Mouse (Mus musculus) cerebellum, adult 18-20 months (tissue): ENCODE data around the gene 4930402K13Rik.
A peak's percentile ranks its signal among the peaks of the same experiment; 100 is the strongest.
"Not testable (repeated sequence)": the region's sequence is repeated elsewhere in the genome, so short reads cannot be mapped to it uniquely, and the experiment has no call there.

ENCODE experiments used
- DNase-seq, 2 experiments: peaks; one replicate each; pipeline ENCODE4 v3.0.0; 2021

Gene 4930402K13Rik

DNA sequence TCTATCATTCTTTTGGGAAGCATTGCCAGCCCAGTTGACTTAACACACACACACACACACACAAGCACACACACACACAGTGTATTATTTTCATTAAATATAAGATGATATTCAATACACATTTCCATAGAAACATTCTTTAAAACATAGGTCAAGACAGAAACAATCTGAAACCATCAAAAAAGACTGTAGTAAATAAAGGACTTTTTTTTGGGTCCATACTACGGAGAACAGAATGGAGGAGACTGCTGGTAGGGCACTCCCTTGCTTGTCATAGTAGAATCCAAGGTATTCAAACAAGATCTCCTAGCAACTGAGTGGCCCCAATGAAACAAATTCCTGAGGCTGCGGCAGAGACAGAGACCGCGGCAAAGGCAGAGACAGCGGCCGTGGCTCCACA is at the start of gene 4930402K13Rik:
4930402K13Rik (plus strand) TSS at position 301 of the 400 bp plus-strand sequence.
- no peak for DNase-seq

DNA sequence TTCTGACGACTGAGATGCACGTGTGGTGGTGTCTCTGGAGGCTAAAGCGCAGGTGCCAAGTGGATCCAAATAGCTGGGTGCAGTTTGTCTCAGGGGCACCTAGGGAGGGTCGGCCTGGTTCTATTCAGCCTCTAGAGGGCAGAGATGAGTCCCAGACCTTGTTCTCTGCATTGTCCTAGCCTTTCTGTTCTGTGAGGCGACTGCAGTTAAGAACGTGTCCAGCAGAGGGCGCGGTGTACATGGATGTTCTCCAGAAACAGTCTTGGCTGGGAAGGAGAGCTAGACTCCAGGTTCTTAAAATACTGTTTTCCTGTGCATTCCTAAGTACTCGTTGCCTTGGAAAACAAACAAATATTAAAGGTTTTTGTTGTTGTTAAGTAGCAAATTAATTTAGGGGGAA is 43.4 kb upstream of the 4930402K13Rik start:
- DNase-seq: peak; percentile 59 to 79

DNA sequence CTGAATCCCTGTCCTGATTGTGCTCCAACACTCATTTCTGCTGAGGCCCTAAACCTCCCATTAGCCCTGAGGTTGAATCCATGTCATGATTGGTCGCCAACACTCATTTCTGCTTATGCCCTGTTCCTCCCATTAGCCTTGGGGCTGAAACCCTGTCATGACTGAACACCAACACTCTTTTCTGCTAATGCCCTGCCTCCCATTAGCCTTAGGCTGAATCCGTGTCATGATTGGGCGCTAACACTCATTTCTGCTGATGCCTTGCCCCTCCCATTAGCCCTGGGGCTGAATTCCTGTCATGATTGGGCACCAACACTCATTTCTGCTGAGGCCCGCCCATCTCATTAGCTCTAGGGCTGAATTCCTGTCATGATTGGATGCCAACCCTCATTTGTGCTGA is 42.3 kb upstream of the 4930402K13Rik start:
- DNase-seq: no peak

- DNase-seq: not testable (repeated sequence)
These were observed 41.6 kb upstream of the 4930402K13Rik start, which contains the start of gene Fthl17f for GRCm38 (mm10) chrX:9062715-9063114. Gene Fthl17f (plus strand): TSS chrX:9063015.

GRCm38 (mm10) chrX:9077699-9078098 is 26.7 kb upstream of the 4930402K13Rik start:
- DNase-seq: peak; percentile 43 to 77

DNA sequence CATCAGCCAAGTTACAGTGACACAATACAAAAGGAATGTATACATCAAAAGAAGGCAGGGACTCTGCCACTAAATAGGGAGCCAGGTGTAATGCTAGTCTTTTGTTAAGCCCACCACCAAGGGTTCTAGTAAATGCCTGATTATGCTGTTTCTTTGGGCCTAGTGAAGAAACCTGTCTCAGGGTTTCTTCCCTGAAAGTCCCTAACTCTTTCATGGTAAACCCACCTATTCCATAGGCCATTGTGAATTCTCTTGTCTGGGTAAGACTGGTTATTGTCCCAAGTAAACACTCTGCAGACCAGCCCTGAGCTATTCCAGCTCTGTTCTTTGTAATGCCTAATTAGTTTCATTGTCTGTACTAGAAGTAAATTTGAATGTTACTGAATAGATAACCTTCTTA is 9.3 kb upstream of the 4930402K13Rik start:
- not testable (repeated sequence) for DNase-seq

DNA sequence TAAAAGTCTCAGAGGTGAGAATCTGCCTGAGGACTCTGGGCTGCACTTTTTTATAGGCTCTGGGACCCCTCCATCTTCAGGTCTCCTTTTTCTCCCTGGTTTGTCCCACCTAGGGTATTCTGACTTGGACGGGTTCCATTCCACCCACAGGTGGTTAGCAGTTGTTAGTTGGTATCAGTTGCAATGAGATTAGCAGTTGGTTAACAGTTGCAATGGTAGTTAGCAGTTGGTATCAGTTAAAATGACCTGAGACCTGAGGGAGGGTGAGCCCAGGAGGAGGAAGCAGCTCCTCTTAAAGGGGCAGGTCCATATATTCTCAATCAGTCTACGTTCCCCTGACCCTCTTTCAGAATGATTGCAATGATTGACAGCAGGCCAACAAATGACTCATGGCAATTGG is 6.0 kb downstream of the 4930402K13Rik start:
- DNase-seq: no peak

GRCm38 (mm10) chrX:9124928-9125327 is 20.6 kb downstream of the 4930402K13Rik start:
- DNase-seq: no peak

GRCm38 (mm10) chrX:9128317-9128831 is 24.0 kb downstream of the 4930402K13Rik start:
- DNase-seq: peak; percentile 43 to 51

DNA sequence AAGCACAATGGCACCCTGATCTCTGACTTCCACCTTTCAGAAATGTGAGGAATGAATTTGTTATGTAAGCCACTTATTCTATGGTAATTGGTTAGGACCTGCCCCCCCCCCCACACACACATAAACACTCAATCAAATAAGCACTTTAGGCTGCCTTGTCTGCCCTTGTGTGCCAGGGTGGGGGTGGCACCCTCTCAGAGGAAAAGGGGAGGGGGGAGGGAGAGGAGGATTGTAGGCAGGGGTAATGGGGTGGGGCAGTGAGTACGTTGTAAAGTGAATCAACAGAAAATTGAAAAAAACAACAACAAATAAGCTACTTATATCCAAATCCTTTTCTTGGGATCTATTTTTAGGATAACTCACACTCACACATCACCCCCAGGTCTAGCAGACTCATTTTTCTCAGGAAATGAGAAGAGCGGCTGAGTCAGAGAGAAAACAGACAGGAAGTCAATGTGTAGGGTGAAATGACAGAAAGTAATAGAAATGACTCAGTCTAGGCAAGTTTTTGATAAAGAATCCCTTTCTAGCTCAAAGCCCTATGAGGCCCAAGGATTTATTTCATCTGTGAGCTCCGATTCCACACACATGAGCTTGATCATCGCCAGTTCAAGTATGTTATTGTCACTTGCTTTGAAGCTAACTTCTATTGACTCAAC is 35.1 kb downstream of the 4930402K13Rik start:
- no peak for DNase-seq

- DNase-seq: no peak
These were observed 38.3 kb downstream of the 4930402K13Rik start for GRCm38 (mm10) chrX:9142669-9143068.
